Mouse (Mus musculus) hindbrain, embryonic 11.5 days (tissue): Measurements from ENCODE around the gene Urm1. TPM values are rescaled to one million over a fixed set of nuclear protein-coding genes. Genes with fewer than 3 reads are reported as not detected.
A peak's percentile ranks its signal among the peaks of the same experiment; 100 is the strongest.

Experiments used
- ATAC-seq: fragments of 200-750 bp; cut with Nextera tagmentation; 2 replicates; pipeline ENCODE4 v1.8.0; 2017; ENCODE audit warnings: mild to moderate bottlenecking, moderate TSS enrichment, moderate library complexity; ENCODE audit not compliant: low FRiP score
- DNase-seq: peaks from one replicate; pipeline ENCODE4 v3.0.0-alpha.2; 2015; ENCODE audit warnings: low spot score
- H3K27ac ChIP-seq: fragments of 300-500 bp; sonication (generic); 2 replicates; pipeline ENCODE4 v1.5.1; 2014; ENCODE audit warnings: mild to moderate bottlenecking, low read depth, low read length
- H3K27me3 ChIP-seq: fragments of 300-500 bp; sonication (generic); 2 replicates; pipeline ENCODE4 v1.6.1; 2014; ENCODE audit warnings: mild to moderate bottlenecking, low read length, moderate library complexity, mixed read lengths; ENCODE audit not compliant: control insufficient read depth, insufficient read depth
- H3K36me3 ChIP-seq: fragments of 300-500 bp; sonication (generic); 2 replicates; pipeline ENCODE4 v1.6.1; 2014; ENCODE audit warnings: mild to moderate bottlenecking, low read length, moderate library complexity, mixed read lengths; ENCODE audit not compliant: control insufficient read depth, insufficient read depth
- H3K4me1 ChIP-seq: fragments of 300-500 bp; sonication (generic); replicated peaks from 2 replicates; pipeline ENCODE4 v1.6.1; 2014; ENCODE audit warnings: low read length, mixed read lengths; ENCODE audit not compliant: control insufficient read depth, insufficient read depth
- H3K4me2 ChIP-seq: fragments of 300-500 bp; sonication (generic); replicated peaks from 2 replicates; pipeline ENCODE4 v1.6.1; 2014; ENCODE audit warnings: mild to moderate bottlenecking, low read depth, low read length
- H3K4me3 ChIP-seq: fragments of 300-500 bp; sonication (generic); 2 replicates; pipeline ENCODE4 v1.5.1; 2014; ENCODE audit warnings: low read depth, low read length
- H3K9ac ChIP-seq: fragments of 300-500 bp; sonication (generic); 2 replicates; pipeline ENCODE4 v1.6.1; 2014; ENCODE audit warnings: low read depth, low read length
- H3K9me3 ChIP-seq: fragments of 300-500 bp; sonication (generic); 2 replicates; pipeline ENCODE4 v1.6.1; 2016; ENCODE audit warnings: low read length; ENCODE audit not compliant: control insufficient read depth
- WGBS: fragments of 180-500 bp; shearing (Covaris S2); extraction: QIAGEN DNeasy Blood & Tissue Kit; methylation state at CpG from one replicate; pipeline ENCODE4 v1.1.7; 2014; 5-methylcytosine and 5-hydroxymethylcytosine counted together
- polyA plus RNA-seq: library from polyadenylated mRNA; unstranded; fragments of >200 nt; fragmentation: Nextera tagmentation; extraction: Ambion mirVana; gene quantifications from 2 replicates; pipeline ENCODE4 v1.2.1, GENCODE M21; 2014

The Urm1 gene
- polyA plus RNA-seq, 1 experiment from 2014 or later, result 17.4 TPM

DNA sequence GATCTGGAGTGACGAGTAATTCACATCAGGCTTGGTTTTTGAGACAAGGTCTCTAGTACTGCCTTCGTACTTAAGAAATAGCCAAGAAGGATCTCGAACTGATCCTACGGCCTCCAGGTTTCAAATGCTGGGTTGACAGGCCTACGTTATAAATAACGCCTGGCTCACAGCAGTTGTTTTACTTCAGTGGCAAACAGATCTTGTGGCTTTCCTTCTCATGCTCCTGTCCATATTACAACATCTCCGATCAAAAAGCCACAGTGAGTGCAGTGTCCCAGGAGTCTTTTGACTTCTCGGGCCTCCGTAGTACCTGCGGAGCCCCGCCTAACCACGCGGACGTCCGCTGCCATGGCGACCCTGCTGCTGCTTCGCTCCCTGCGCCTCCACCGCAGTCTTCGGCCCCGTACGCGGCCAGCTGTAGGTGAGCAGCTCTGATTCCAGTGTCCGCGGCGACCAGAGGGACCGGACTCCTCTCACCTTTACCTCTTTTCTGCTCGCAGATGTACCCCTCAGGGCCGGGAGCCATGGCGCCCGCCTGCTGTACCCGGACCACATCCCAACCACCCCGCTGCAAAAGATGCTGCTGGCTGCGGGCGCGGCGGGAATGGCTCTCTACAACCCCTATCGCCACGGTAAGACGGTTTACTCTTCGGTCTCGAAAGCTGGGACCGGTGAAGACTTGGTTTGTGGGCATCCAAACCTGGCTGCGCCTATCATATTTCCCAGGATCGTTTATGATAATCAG is 31.8 kb upstream of the Urm1 start, which contains the start of gene Trub2:
Gene Trub2, minus strand, starts transcription at position 566 of the 745 bp plus-strand sequence.
- Histone ChIP-seq H3K9me3 (no peaks in the 10 kb centered on the region), H3K27me3 (no peaks in the 10 kb centered on the region), H3K4me1 (0 out of 2 replicates have a peak, but pooled peaks cover 2% of the 10 kb centered on the region), H3K9ac (peak within 1 kb of the TSS; percentile 80), H3K4me3 (peak within 1 kb of the TSS; percentile 65), H3K27ac (no peak within 1 kb of the TSS), H3K36me3 (peaks cover 12% of the 10 kb centered on the region), H3K4me2 (peak within 1 kb of the TSS; percentile 79)
- peak; percentile 82 for DNase-seq
- under 1% methylated on average over 45 of the region's 45 CpGs for WGBS
- peak; percentile 90 for ATAC-seq

DNA sequence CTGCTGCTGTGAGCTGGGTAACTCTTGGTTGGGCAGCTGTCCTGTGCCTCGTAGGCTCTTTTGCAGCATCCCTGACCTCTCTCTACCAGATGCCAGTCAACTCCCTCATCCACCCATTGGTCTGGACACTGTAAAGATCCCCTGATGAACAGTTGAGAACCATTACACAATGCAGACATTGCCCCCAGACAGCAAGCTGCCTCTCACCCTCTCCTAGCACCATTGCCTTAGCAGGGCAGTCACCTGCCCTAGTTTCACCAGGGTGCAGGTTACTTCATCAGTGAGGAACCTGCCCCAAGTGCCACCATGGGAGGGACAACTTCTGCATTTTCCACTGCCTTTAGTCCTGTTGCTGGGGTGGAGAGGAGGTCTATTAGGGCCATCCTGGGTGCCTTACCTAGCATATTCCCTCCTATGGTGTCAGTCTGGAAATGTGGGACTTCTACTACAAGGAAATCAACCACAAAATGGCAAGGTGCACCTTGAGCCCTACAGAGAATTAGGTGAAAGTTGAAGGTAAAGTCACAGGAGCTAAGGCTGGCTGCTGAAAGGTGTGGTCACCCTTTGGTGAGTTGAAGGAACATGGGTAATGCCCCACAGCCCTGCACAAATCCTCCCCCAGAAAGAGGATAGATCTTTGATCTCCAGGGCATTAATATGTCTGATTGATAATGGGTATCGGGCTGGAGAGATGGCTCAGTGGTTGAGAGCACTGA is 26.9 kb upstream of the Urm1 start:
- DNase-seq (no peak), ATAC-seq (no peak)
- Histone ChIP-seq H3K27me3 (no peaks in the 10 kb centered on the region), H3K4me2 (no peak overlapping the region), H3K4me3 (no peak overlapping the region), H3K27ac (no peak overlapping the region), H3K9me3 (no peaks in the 10 kb centered on the region), H3K9ac (no peak overlapping the region), H3K36me3 (peaks cover 6% of the 10 kb centered on the region; the same call in 1 of the 2 replicates), H3K4me1 (no peaks in the 10 kb centered on the region)
- WGBS, result 98% methylated on average over 2 of the region's 2 CpGs

DNA sequence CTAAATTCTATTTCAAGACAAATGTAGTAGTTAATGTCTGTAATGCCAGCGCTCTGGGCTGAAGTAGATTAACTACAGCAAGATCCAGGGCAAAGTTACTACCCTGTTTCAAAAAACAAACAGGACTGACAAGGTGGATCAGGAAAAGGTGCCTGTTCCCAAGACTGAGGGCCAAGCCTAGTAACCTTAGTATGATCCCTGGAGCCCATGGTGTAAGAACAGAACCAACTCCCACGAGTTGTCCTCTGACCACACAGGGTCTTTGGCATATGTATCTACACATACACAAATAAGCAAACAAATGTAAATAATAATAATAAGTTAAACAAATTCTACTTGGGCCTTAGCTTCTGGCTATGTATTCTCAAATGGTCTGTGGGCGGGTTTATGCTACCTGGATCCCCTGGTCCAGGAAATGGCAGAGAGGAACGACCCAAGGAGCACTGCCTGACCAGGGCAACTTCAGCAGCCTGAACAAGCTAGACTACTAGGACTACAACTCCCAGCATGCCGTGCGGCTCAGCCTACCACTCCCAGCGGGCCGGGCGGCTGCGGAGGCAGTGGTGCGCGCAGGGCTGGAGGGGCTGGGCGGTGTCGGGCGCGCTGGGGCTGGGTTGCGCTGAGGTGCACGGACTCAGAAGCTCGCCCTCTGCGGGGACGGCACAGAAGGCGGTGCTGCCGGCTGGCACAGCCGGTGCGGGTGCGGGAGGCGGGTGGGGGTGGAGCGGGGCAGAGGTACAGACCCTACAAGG is 17.6 kb upstream of the Urm1 start, which contains the start of gene Slc27a4:
Gene Slc27a4, plus strand, starts transcription at position 560 of the 752 bp plus-strand sequence.
- Histone ChIP-seq H3K4me3 (peak within 1 kb of the TSS; percentile 93), H3K27ac (peak within 1 kb of the TSS; percentile 91), H3K27me3 (no peaks in the 10 kb centered on the region), H3K4me2 (peak within 1 kb of the TSS; percentile 79), H3K9ac (peak within 1 kb of the TSS; percentile 87), H3K36me3 (0 out of 2 replicates have a peak, but pooled peaks cover 4% of the 10 kb centered on the region), H3K9me3 (no peaks in the 10 kb centered on the region), H3K4me1 (peaks cover 6% of the 10 kb centered on the region; the same call in 1 of the 2 replicates)
- peak; percentile 97 for ATAC-seq
- peak; percentile 97 for DNase-seq
- WGBS, result 6% methylated on average over 28 of the region's 28 CpGs

DNA sequence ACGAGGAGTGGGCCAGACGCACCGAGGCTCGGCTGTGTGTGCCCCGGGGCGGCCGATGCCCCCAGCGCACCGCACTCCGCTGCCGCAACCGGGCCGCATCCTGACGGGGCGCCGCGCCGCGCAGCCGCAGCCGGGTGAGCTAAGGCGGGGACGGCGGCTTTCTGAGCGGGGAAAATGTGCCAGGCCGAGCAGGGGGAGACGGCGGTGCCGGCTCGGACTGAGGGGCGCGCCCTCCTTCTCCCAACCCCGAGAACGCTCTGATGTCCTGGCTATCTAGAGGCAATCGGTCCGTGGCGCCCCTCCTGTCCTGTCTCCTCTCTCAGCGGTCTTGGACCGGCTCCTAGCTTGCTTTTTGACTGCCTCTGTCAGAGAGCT is 17.1 kb upstream of the Urm1 start:
- Histone ChIP-seq H3K4me3 (peak overlapping the region; percentile 93), H3K36me3 (0 out of 2 replicates have a peak, but pooled peaks cover 4% of the 10 kb centered on the region), H3K4me1 (peaks cover 6% of the 10 kb centered on the region; the same call in 1 of the 2 replicates), H3K9me3 (no peaks in the 10 kb centered on the region), H3K27me3 (no peaks in the 10 kb centered on the region), H3K4me2 (peak overlapping the region; percentile 79), H3K27ac (peak overlapping the region; percentile 91), H3K9ac (peak overlapping the region; percentile 87)
- DNase-seq (no peak), ATAC-seq (no peak)
- whole genome bisulfite sequencing, result under 1% methylated on average over 38 of the region's 39 CpGs

DNA sequence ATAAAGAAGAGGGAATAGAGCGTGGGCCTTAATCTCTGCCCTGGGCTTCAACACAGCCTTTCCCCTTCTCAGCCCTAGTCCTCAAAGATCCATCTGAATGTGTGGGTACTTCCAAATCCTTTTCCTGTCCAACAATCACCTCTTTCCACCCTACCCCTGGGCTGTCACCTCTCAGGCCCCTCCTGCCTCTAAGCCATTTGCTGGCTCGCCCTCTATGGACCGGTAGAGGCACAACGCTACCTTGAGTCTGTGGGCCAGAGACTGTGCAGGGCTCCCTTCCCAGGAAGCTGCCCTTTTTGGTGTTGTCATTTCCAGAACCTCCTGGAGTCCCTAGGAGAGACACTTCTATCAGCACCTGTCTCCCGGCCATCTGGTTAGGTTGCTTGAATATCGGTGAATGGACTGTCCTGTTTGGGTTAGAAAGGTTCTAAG is 16.5 kb upstream of the Urm1 start:
- ATAC-seq (no peak), DNase-seq (peak; percentile 44)
- 23% methylated on average over 6 of the region's 6 CpGs for WGBS

DNA sequence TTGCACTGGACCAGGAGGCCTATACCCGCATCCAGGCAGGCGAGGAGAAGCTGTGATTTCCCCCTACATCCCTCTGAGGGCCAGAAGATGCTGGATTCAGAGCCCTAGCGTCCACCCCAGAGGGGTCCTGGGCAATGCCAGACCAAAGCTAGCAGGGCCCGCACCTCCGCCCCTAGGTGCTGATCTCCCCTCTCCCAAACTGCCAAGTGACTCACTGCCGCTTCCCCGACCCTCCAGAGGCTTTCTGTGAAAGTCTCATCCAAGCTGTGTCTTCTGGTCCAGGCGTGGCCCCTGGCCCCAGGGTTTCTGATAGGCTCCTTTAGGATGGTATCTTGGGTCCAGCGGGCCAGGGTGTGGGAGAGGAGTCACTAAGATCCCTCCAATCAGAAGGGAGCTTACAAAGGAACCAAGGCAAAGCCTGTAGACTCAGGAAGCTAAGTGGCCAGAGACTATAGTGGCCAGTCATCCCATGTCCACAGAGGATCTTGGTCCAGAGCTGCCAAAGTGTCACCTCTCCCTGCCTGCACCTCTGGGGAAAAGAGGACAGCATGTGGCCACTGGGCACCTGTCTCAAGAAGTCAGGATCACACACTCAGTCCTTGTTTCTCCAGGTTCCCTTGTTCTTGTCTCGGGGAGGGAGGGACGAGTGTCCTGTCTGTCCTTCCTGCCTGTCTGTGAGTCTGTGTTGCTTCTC is 4.0 kb upstream of the Urm1 start:
- no peak for ATAC-seq
- peaks cover 7% of the 10 kb centered on the region; the same call in 1 of the 2 replicates for H3K36me3 ChIP-seq
- WGBS, result 86% methylated on average over 11 of the region's 11 CpGs
- H3K27ac ChIP-seq, result no peak overlapping the region
- no peaks in the 10 kb centered on the region for H3K9me3 ChIP-seq
- DNase-seq, result no peak
- no peak overlapping the region for H3K9ac ChIP-seq
- H3K4me3 ChIP-seq, result no peak overlapping the region
- peaks cover 12% of the 10 kb centered on the region; the same call in 1 of the 2 replicates for H3K4me1 ChIP-seq
- no peak overlapping the region for H3K4me2 ChIP-seq
- H3K27me3 ChIP-seq, result no peaks in the 10 kb centered on the region

More for the DNA sequence above, 16.5 kb upstream of the Urm1 start:
- peak overlapping the region; percentile 93 for H3K4me3 ChIP-seq
- peaks cover 6% of the 10 kb centered on the region; the same call in 1 of the 2 replicates for H3K4me1 ChIP-seq
- peak overlapping the region; percentile 87 for H3K9ac ChIP-seq
- H3K36me3 ChIP-seq, result 0 out of 2 replicates have a peak, but pooled peaks cover 4% of the 10 kb centered on the region
- peak overlapping the region; percentile 79 for H3K4me2 ChIP-seq
- H3K9me3 ChIP-seq, result no peaks in the 10 kb centered on the region
- peak overlapping the region; percentile 91; the same call in 1 of the 2 replicates for H3K27ac ChIP-seq
- H3K27me3 ChIP-seq, result no peaks in the 10 kb centered on the region

DNA sequence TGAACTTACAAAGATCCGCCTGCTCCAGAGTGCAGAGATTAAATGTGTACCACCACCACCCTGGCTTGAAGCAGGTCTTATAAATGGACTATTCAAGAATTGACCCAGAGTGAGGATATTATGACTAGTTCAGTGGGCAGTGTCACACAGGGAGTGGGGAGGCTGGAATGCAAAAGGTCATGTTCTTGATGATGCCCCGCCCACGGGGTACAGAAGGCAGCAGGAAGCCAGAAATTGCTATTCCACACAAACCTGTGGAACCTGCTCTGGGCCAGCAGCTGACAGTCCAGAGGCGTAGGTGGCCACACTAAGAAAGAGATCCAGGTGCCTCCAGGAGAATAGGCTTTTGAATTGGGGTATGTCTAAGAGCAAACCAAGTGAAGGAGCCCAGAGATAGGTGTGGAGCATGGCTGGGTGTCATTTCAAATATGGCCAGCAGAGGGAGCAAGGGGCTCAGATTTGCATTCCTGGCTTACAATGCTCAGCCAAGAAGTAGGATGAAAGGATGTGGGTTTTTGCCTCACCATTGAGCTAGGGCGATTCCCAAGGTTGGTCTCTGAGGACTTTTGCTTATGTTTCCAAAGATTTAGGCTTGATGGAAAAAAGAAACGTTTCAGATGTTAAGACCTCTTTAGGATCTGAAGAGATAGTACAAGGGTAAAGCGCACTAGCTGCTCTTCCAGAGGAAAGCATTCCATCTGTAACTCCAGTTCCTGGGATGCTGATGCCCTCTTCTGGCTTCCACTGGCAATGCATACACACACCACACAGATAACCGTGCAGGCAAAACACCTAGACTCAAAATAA is 2.2 kb upstream of the Urm1 start:
- Histone ChIP-seq H3K36me3 (peaks cover 7% of the 10 kb centered on the region; the same call in 1 of the 2 replicates), H3K9ac (no peak overlapping the region), H3K4me2 (no peak overlapping the region), H3K4me3 (no peak overlapping the region), H3K9me3 (no peaks in the 10 kb centered on the region), H3K27me3 (no peaks in the 10 kb centered on the region), H3K4me1 (peaks cover 14% of the 10 kb centered on the region; the same call in 1 of the 2 replicates), H3K27ac (no peak overlapping the region)
- 33% methylated on average over 8 of the region's 8 CpGs for WGBS
- DNase-seq, result peak; percentile 94
- ATAC-seq, result peak; percentile 41; the same call in 1 of the 2 replicates
